Mouse (Mus musculus): ENCODE measurements at regions not wholly inside any gene's neighbourhood (a gene's known extent, or its start where the extent isn't known, plus 50 kb on each side); places are given as distances from the start of the nearest gene placed in this dataset.

DNA sequence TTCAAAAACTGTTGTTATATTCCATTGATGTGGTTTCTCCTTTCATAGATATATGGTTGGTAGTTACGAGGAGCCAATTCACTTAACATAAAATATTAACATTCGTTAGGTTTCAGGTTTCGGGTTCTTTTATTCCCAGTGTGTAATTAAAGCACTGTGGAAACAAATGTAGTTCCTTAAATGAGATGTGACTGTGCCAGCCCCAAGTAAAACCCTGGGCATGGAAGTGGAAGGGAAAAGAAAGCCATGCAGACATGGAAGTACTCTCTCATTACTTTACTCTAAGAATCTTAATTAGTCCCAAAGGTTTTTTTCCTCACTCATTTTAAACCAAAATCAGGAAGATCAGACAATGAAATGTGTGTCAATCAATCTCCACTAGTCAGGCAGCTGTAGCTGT, 784.9 kb upstream of the Apob start:
- in situ Hi-C loops (cut with MboI, MseI) = no loop called here

DNA sequence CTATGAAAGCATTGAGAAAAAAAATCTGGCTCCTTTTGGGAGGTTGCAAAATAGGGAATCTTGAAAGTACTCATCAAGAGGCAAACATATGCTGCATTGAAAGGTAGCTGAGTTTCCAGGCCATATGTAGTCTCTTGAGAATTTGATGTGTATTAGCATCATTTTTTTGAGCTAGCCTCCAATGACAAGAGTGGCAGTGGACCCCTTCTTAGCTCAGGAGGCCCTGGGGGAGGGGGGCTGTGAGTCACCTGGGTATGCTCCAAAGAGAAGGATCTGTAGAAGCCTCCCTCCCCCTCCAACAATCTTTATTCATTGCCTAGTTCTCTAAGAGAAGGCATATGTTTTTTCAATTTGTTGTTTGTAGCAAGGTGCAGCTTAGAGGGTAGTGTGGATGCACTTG, 779.4 kb upstream of the Apob start:
- in situ Hi-C loops (cut with MboI, MseI) = no loop called here

DNA sequence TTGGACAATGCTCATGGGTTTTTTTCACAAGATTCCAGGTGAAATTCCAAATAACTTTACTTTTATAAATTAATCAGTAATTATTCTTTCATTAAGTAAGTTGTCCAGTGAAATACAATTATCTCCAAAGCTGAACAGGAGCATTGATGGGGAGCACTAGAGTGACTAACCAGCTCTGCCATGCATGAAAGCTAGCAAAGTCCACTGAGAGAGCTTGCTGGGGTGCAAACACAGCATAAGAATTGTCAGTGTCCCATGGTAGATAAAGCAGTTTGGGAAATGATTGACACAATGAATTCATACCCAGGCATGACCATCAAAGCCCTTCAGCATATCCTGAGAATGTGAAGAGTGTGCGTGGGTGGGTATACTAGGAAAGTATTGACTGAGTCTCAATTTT, 776.6 kb upstream of the Apob start:
- in situ Hi-C loops (cut with MboI, MseI) = loop anchor here in 1 of 2 experiments (5.0 kb wide), 1 partner anchor 49 kb away; no protein-coding TSS in a partner anchor

DNA sequence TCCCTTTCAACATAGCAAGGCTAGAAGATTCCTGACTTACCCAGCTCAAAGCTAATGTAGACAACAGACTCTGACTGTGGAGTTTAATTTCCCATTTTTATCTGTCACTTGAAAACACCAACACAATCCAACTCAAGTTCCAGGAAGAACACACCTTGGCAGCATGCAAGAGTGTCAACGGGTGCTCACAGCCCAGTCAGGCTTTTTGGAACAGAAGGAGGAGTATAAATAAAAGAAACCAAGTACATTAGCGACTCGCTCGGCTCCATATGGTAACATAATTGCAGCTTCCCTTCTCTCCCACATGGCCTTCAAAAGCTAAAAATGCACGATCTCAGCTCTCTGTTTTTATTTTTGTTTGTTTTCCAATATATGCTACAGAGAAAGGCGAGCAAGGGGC, 761.8 kb upstream of the Apob start:
- in situ Hi-C loops (cut with MboI, MseI) = no loop called here

DNA sequence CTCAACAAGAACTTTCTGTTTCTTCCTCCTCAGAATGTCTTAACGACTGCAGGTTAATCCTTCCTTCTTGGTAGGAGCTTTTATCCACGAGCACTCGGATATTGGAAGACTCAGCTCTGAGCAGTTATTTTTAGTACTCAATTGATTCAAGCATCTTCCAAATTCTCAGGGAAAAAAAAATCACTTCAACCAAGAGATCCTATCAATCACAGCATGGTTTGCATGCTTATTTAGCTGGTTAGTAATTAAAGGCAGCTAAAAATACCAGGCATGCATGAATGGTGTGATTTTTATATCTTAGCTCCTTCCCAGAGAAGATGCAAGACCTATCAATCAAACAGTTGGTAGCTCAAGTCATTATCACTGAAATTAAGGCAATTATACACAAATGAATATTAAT, 759.9 kb upstream of the Apob start:
- in situ Hi-C loops (cut with MboI, MseI) = no loop called here

DNA sequence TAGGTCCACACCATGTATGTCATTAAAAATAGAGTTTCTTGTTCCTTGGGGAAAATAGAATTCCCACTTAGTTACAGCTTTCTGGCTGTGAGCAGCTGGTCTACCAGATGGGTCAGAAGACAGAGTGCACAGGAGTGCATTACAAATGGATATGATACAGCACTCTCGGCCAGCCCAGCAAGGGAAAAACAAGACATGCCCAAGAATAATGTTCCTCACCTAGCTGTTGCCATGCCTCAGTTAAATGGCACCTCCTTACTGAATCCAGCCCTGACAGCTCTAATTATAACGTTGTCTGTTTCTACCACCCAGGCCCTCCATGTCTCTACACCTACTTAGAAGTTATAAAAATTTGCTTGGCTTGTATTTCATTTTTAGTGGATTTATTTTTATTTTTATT, 749.3 kb upstream of the Apob start:
- in situ Hi-C loops (cut with MboI, MseI) = no loop called here

DNA sequence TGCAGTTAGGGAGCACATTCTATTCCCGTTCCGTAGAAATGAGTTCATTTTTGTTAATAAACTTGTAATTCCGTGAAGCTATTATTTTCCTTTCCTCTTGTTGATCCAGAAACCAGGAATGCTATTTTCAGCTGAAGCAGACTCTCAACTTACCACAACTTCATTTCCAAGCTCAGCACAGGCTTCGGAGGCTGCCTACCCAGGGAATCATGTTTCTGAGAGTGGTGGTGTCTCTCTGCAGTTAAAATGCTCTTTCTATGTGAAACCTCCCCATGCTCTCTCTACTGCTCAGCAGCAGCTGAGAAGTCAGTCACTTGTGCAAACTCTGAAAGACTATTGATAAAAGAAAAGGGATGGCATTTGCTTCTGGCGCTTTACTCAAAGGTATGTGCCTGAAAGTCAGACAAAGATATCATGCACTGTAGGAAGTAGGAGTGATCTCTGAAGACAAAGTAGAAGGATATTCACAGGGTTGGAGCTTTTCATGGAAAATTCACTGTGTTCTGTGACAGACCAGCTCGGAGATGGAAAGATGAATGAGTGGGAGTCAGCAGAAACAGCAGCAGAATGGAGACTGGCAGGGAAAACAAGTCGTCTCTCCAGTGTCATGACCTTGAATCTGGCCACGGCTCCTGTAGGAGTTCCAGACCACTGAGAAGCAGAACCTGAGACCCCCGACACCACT, 748.8 kb upstream of the Apob start:
- in situ Hi-C loops (cut with MboI, MseI) = no loop called here

DNA sequence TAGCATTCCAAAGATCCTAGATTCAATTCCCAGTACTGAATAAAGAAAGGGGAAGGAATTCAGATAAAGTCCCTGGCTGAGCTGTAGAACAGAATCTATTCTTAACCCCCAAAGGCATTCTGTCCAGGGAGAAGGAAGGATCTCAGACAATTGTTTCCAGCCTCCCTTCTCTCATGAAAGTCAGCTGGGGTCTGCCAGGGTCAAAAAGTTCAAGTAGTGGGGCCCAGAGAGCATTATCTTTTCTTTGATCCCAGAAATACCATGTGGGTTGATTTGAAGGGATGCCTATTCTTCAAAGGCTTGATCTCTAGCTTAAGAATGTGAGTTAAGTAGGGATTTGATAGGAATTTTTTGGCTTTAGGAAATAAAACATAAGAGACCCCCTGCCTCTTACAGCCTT, 727.1 kb upstream of the Apob start:
- in situ Hi-C loops (cut with MboI, MseI) = no loop called here

DNA sequence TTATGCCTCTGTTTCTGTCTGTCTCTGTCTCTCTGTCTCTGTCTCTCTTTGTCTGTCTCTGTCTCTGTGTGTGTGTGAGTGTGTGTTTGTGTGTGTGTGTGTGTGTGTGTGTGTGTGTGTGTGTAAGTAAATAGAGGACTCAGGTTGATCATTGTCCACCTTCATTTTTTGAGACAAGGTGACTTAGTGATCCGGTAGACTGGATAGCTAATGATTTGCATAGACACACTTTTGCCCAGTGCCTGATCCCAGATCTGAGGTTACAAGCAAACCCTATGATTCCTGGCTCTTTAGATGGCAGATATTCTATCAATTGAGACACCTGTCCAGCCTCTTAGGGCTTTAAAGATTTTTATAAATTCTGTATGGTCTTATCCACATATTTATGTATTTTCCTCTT, 706.9 kb upstream of the Apob start:
- in situ Hi-C loops (cut with MboI, MseI) = no loop called here

DNA sequence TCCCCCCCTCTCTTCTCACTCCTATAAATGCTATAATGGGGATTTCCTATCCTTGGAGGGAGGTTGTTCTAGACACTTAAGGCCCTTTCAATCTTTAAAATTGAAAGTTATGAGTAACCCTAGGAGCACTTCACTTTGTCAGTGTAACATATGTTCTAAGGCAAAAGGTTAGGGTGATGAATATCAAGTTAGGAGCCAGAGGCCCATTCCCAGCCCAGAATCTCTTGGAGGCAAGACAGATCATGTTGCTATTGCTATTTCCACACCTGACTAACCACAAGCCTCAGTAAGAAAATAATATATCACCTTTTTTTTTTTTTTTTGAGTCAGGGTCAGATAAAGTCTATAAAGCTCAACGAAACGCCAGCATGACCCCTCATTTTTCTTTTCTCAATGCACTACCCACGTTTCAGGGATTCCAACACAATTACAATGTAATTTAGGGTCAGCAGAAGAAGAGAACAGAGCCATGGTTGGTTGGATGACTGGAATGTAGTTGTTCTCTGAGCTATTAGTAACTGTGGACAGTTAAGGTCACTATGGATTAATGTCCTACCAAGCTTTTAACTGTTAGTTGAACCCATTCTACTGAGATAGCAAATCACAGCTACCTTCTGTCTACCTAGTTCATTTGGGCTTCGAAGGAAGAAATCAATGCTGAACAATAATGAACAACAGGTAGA, 693.0 kb upstream of the Apob start:
- in situ Hi-C loops (cut with MboI, MseI) = no loop called here

DNA sequence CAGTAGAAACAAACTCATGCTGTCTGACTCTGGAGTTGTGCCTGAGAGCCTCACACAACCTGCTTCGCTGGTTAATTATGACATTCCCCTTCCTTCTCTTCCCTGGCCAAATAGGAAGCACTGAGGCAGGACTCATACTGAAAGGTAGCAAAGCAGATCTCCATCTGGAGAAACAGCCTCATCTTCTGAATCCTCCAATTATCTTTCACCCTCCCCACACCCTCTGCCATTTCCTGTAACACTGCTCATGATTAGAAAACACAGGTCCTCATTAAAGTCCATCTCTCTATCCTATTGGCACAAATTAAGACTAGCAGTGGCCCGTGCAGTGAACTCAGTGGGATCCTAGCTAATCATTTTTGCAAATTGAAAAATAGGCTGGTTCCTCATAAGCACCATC, 685.9 kb upstream of the Apob start:
- in situ Hi-C loops (cut with MboI, MseI) = no loop called here

DNA sequence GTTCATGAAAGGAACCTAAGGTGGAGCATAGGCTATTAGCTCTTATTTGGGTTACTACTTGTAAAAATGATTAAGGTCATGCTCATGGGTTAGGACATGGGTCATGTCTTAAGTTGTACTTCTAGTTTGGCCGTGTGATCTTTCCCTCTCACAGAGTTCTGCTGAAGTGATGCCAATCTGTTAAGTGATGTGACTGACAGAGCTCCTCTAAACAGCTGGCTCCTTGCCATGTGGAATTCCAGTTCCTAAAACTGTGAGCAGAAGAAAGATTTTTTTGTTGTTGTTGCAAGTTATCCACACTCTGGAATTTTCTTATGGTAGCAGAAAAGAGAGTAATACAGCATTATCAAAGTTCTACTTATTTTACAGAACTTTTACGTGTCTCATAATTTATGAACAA, 680.4 kb upstream of the Apob start:
- in situ Hi-C loops (cut with MboI, MseI) = no loop called here

DNA sequence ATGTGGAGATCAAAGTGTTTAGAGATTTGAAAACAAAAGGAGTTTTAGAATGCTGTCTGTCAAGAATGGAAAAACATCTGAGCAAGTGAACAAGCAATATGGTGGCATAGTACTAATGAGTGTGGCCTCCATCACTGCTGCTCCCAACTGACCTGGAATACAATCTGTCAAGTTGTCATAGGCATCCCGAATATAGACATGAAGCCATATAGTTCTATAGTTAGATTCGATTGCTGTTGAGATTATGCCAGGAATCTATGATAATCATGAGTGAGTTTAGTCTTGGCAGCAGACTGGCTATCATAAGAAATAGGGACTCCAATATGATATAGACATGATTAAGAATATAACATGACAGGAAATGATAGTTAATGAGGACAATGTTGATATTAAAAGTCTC, 656.0 kb upstream of the Apob start:
- in situ Hi-C loops (cut with MboI, MseI) = no loop called here

DNA sequence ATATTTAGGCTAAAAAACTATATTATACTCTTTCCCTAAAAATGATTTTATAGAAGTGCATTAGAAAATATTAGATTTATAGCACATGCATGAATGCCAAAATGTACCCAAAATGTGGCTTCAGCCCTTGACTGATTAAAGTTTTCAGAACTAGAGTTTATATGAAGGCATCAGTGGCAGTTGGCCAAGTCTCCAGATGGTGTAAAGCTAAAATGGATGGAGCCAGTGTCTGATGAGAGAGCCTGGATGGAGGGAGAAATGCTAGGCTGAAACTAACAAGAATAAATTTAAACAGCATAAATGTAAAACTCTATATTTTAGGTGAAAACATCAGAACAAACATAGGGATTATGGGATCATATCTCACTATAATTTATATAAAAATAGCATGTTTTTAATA, 648.8 kb upstream of the Apob start:
- in situ Hi-C loops (cut with MboI, MseI) = no loop called here

All from T-helper 17 cell (primary cell).